Mouse (Mus musculus) adrenal gland, adult 10 weeks (tissue): ENCODE results near the gene Kif24. TPM values are rescaled to one million over a fixed set of nuclear protein-coding genes. Genes with fewer than 3 reads are reported as not detected.

ENCODE experiments used
- polyA plus RNA-seq: library from polyadenylated mRNA; stranded (reverse); fragments of 350-450 nt; fragmentation: Illumina TruSeq; extraction: RNeasy Lipid Tissue Mini Kit (QIAGEN cat#74804); gene quantifications from one replicate; pipeline ENCODE4 v1.2.3, GENCODE M21; 2014; ENCODE audit warnings: low read depth, low replicate concordance

Kif24 gene
- polyA plus RNA-seq = 1.8 TPM

GRCm38 (mm10) chr4:41464345-41465286 lies at the start of gene Kif24, which contains the start of gene Nudt2:
Gene Kif24, minus strand, starts transcription at chr4:41464887.
Gene Nudt2, plus strand, starts transcription at chr4:41465151.

GRCm38 (mm10) chr4:41502986-41503412 lies 38.3 kb upstream of the Kif24 start, which contains the start of gene AI464131:
Gene AI464131, minus strand, starts transcription at chr4:41503076.

GRCm38 (mm10) chr4:41348584-41349198 lies 116.0 kb downstream of the Kif24 start, which contains the start of gene Ubap1:
Gene Ubap1, plus strand, starts transcription at chr4:41348996.

Other genes starting within 250 kb of the Kif24 start
- 41.5 TPM for gene Ubap2, start 189.7 kb downstream of the Kif24 start, polyA plus RNA-seq
- gene Dcaf12, start 150.0 kb downstream of the Kif24 start, polyA plus RNA-seq = 41.8 TPM
- gene Ubap1, start 115.9 kb downstream of the Kif24 start, polyA plus RNA-seq = 45.8 TPM
- 33.1 TPM for gene Nudt2, start 264 bp upstream of the Kif24 start, polyA plus RNA-seq
- 3.0 TPM for gene AI464131, start 38.2 kb upstream of the Kif24 start, polyA plus RNA-seq
- gene 1110017D15Rik, start 52.4 kb upstream of the Kif24 start, polyA plus RNA-seq = not detected
- 2.9 TPM for gene Fam219a, start 104.7 kb upstream of the Kif24 start, polyA plus RNA-seq
- not detected for gene Dnaic1, start 104.9 kb upstream of the Kif24 start, polyA plus RNA-seq
- not detected for gene Enho, start 175.4 kb upstream of the Kif24 start, polyA plus RNA-seq
- gene Cntfr, start 232.2 kb upstream of the Kif24 start, polyA plus RNA-seq = 1.2 TPM
- 18.6 TPM for gene Il11ra1, start 235.1 kb upstream of the Kif24 start, polyA plus RNA-seq
- not detected for gene Rpp25l, start 248.6 kb upstream of the Kif24 start, polyA plus RNA-seq